Mouse (Mus musculus): ENCODE measurements around the gene Card19. TPM values are rescaled to one million over a fixed set of nuclear protein-coding genes. Genes with fewer than 3 reads are reported as not detected.
A peak's percentile ranks its signal among the peaks of the same experiment; 100 is the strongest.

Gene Card19
- polyA plus RNA-seq, 1 experiment from 2014 or later, result 13.2 TPM

- Histone ChIP-seq H3K27me3 (no peaks in the 10 kb centered on the region), H3K36me3 (peaks cover 18% of the 10 kb centered on the region), H3K27ac (no peak overlapping the region), H3K4me2 (no peak overlapping the region), H3K9me3 (replicated peaks) (no peaks in the 10 kb centered on the region), H3K4me1 (replicated peaks) (peaks cover 42% of the 10 kb centered on the region), H3K4me3 (replicated peaks) (no peak overlapping the region), H3K9ac (no peak overlapping the region)
- ATAC-seq (ENCODE audit: low read depth), result no peak
- no peak for DNase-seq
- WGBS (ENCODE audit: insufficient replicate concordance), result 87% methylated on average over 13 of the region's 13 CpGs
These were observed 21.0 kb downstream of the Card19 start for GRCm38 (mm10) chr13:49194811-49195210.

- WGBS (ENCODE audit: insufficient replicate concordance), result 82% methylated on average over 17 of the region's 17 CpGs
- ATAC-seq (ENCODE audit: low read depth) (no peak), DNase-seq (no peak)
- Histone ChIP-seq H3K27me3 (no peaks in the 10 kb centered on the region), H3K36me3 (peaks cover 18% of the 10 kb centered on the region), H3K4me2 (no peak overlapping the region), H3K27ac (no peak overlapping the region), H3K9ac (no peak overlapping the region), H3K4me1 (replicated peaks) (peaks cover 53% of the 10 kb centered on the region), H3K4me3 (replicated peaks) (no peak overlapping the region), H3K9me3 (replicated peaks) (no peaks in the 10 kb centered on the region)
These were observed 22.2 kb downstream of the Card19 start for GRCm38 (mm10) chr13:49193650-49194049.

DNA sequence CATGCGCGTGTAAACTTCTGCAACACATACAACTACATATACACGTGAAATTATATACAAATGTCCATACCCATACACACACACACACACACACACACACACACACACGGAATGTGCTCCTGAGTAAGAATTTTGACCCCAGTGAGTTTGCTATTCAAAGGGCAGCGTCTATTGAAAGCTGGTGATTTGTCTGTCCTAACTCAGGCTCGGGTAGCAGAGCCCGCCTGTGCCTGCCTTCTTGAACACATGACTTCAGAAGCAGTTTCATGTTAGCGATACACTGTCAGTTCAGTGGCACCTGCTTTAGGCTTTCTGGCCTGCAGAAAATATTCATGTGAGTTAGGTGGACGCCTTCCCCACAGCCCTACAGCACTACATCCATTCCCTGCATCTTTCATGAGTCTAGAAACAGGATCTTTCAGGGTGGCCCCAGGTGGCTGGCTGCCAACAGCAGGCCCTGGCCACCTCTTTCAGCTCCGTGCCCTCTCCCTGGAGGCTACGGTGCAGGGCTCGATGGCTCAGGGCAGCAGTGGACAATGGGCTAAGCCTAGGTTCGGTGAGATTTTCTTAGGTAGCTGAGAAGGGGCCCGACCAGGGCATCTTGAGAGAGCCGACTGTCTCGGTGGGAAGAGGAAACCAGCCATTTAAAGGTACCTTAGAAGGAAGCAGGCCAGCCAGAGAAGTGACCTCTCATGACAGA is 23.5 kb downstream of the Card19 start:
- H3K9ac ChIP-seq, result no peak overlapping the region
- no peak overlapping the region for H3K4me2 ChIP-seq
- no peaks in the 10 kb centered on the region for H3K9me3 ChIP-seq (replicated peaks)
- peaks cover 65% of the 10 kb centered on the region for H3K4me1 ChIP-seq (replicated peaks)
- whole genome bisulfite sequencing (ENCODE audit: insufficient replicate concordance), result 61% methylated on average over 16 of the region's 16 CpGs
- no peak for ATAC-seq (ENCODE audit: low read depth)
- H3K27ac ChIP-seq, result no peak overlapping the region
- no peak for DNase-seq
- peaks cover 18% of the 10 kb centered on the region for H3K36me3 ChIP-seq
- no peaks in the 10 kb centered on the region for H3K27me3 ChIP-seq
- H3K4me3 ChIP-seq (replicated peaks), result no peak overlapping the region

- peak overlapping the region; percentile 62; the same call in 1 of the 2 replicates for H3K27ac ChIP-seq
- peaks cover 71% of the 10 kb centered on the region for H3K4me1 ChIP-seq (replicated peaks)
These were observed 24.2 kb downstream of the Card19 start for GRCm38 (mm10) chr13:49191673-49192035.

DNA sequence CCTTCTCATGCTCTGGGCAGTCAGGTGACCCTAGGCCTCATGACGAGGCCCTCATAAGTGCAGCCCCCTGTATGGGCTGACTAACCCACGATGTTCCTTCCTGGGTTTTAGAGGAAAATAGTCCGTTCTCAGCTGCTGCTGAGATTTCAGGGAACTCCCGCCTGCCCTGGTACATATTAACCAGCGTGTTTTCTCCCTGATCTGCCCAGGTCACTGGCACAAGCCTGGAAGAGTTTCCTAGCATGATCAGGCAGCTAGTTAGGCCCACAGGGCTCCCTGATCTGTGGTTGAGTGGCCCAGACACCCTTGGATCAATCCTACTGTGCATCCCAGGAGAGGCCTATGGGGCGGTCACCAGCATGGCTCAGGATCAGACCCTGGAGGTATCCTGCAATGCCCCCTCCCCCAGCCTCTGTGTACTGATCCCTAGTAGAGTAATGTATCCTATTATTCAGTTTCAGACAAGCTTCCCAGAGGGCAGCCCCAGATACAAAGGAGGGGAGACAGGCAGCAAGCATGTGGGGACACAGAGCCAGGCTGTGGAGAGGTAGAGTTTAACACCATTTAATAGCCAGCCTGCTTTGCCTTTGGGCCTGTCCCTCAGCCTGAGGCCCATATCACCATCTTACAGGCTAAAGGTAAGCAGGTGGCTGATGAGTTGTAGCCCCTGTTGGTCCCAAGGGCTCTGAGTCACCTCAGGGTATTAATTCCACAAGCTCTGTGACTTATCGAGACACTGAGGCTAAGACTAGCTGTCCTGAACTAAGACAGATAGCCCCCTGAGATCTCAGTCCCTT is 24.8 kb downstream of the Card19 start:
- no peak for DNase-seq
- Histone ChIP-seq H3K27ac (peak overlapping the region; percentile 62), H3K4me3 (replicated peaks) (no peak overlapping the region), H3K4me1 (replicated peaks) (peaks cover 73% of the 10 kb centered on the region), H3K27me3 (no peaks in the 10 kb centered on the region), H3K4me2 (peak overlapping the region; percentile 100), H3K9ac (no peak overlapping the region; the same call in 1 of the 2 replicates), H3K36me3 (peaks cover 18% of the 10 kb centered on the region), H3K9me3 (replicated peaks) (no peaks in the 10 kb centered on the region)
- no peak for ATAC-seq (ENCODE audit: low read depth)
- WGBS (ENCODE audit: insufficient replicate concordance), result 44% methylated on average over 7 of the region's 7 CpGs

More at GRCm38 (mm10) chr13:49191673-49192035, 24.2 kb downstream of the Card19 start:
- no peak for ATAC-seq (ENCODE audit: low read depth)
- 37% methylated on average over 5 of the region's 5 CpGs for WGBS (ENCODE audit: insufficient replicate concordance)
- Histone ChIP-seq H3K4me3 (replicated peaks) (no peak overlapping the region), H3K9me3 (replicated peaks) (no peaks in the 10 kb centered on the region), H3K36me3 (peaks cover 18% of the 10 kb centered on the region), H3K9ac (no peak overlapping the region), H3K4me2 (peak overlapping the region; percentile 100), H3K27me3 (no peaks in the 10 kb centered on the region)
- no peak for DNase-seq

DNA sequence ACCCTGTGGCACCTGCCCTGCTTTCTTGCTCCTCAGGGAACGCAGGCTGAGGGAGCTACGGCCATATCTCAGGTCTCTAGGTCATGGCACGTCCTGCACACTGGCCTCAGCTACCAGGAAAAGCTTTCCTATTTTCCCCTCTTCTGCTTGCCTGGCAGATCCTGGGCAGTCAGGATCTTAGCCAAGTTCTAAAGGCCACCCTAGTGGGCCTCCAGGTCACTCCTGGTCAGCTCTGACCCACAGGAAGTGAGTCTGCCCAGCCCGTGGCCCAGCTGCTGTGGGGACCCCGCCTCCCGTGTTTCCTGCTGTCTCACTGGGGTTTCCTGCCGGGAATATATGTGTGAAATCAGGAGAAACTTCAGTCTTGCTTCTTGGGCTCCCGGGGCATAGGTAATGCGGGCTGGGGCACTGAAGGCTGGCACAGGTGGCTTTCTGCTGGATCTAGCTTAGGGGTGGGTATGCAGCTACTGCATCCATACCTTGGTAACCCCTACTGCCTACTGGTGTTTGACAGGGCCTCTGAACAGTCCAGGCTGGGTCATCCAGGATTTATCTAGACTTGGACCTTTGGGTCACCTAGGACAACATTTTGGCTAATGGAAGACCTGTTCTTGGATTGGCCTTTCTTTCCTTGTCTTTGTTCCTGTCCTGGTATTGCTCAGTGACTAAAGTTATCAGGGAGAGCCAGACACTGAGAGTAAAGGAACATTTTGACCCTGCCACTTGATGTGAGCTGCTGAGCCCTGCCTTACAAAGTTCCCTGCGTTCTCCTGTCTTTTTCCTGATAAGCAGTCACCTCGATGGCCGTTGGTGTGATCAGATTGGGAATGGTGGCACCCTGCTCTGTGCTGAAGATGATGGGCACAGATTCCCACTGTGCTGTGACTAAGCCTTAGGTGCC is 25.6 kb downstream of the Card19 start:
- Histone ChIP-seq H3K4me3 (replicated peaks) (no peak overlapping the region), H3K4me2 (peak overlapping the region; percentile 100), H3K27ac (peak overlapping the region; percentile 62), H3K36me3 (peaks cover 9% of the 10 kb centered on the region), H3K4me1 (replicated peaks) (peaks cover 66% of the 10 kb centered on the region), H3K27me3 (no peaks in the 10 kb centered on the region), H3K9ac (no peak overlapping the region; the same call in 1 of the 2 replicates), H3K9me3 (replicated peaks) (no peaks in the 10 kb centered on the region)
- DNase-seq (no peak), ATAC-seq (ENCODE audit: low read depth) (no peak)
- 29% methylated on average over 12 of the region's 12 CpGs for WGBS (ENCODE audit: insufficient replicate concordance)

DNA sequence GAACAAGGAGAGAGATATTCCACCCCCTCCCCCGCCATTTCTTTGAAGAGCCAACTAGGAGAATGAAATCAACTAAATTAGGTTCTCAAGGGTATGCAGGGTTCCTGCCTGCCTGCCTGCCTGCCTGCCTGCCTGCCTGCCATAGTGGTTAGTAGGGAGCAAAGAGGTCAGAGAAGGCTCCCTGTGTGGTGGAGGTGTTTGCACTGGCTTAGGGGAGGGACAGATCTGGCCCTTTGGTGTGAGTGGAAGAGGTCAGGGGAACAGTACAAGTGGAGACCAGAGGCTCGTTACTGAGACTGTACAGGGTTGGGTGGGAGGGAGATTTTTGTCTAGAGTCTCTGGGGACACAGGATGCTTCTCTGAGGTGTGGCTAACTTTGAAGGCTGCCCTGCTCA is 26.9 kb downstream of the Card19 start:
- no peaks in the 10 kb centered on the region for H3K9me3 ChIP-seq (replicated peaks)
- H3K9ac ChIP-seq, result 0 out of 2 replicates have a peak overlapping the region, but pooled peaks have one; percentile 82
- 42% methylated on average over 2 of the region's 2 CpGs for WGBS (ENCODE audit: insufficient replicate concordance)
- peak overlapping the region; percentile 80; the same call in 1 of the 2 replicates for H3K4me3 ChIP-seq (replicated peaks)
- H3K36me3 ChIP-seq, result no peaks in the 10 kb centered on the region; the same call in 1 of the 2 replicates
- ATAC-seq (ENCODE audit: low read depth) (no peak), DNase-seq (no peak)
- peaks cover 64% of the 10 kb centered on the region for H3K4me1 ChIP-seq (replicated peaks)
- H3K4me2 ChIP-seq, result peak overlapping the region; percentile 100
- H3K27me3 ChIP-seq, result no peaks in the 10 kb centered on the region
- H3K27ac ChIP-seq, result peak overlapping the region; percentile 55

DNA sequence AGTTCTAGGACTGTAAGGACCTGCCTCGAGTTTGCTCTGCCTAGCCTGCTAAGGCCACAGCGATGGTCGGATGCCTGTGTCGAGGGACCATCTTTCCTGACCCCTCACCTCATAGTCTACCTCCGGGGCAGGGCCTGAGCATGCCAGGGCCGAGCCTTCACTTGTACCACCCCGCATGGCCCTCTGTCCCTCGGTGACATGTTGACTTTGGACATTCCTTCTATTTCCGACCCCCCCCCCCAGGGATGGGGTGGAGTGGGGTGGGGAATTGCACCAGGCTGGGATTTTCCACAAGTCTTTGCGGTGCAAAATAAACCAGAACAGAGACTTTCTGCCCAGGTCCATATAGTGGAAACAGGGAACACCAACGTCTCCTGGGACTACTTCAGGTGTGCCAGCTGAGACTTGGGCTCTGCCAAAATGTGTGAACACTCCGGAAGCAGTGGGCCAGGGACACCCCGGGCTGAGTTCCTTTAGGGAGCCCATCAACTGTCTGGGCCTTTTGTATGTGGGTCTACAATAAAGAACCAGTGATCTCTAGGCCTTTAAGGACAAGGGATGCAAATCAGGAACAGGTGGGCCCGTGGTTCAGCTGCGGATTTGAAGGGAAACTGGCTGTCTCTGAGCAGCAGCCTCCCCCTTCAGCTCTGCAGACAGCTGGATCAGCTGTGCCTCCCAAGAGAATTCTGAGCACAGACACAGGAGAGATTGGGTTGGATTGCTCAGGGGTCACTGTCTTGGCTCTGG is 27.4 kb downstream of the Card19 start:
- Histone ChIP-seq H3K9me3 (replicated peaks) (no peaks in the 10 kb centered on the region), H3K27me3 (no peaks in the 10 kb centered on the region), H3K36me3 (no peaks in the 10 kb centered on the region), H3K4me1 (replicated peaks) (peaks cover 60% of the 10 kb centered on the region), H3K4me2 (peak overlapping the region; percentile 100), H3K4me3 (replicated peaks) (peak overlapping the region; percentile 80), H3K27ac (peak overlapping the region; percentile 55; the same call in 1 of the 2 replicates), H3K9ac (peak overlapping the region; percentile 82)
- WGBS (ENCODE audit: insufficient replicate concordance), result 18% methylated on average over 15 of the region's 15 CpGs
- no peak for DNase-seq
- ATAC-seq (ENCODE audit: low read depth), result no peak

DNA sequence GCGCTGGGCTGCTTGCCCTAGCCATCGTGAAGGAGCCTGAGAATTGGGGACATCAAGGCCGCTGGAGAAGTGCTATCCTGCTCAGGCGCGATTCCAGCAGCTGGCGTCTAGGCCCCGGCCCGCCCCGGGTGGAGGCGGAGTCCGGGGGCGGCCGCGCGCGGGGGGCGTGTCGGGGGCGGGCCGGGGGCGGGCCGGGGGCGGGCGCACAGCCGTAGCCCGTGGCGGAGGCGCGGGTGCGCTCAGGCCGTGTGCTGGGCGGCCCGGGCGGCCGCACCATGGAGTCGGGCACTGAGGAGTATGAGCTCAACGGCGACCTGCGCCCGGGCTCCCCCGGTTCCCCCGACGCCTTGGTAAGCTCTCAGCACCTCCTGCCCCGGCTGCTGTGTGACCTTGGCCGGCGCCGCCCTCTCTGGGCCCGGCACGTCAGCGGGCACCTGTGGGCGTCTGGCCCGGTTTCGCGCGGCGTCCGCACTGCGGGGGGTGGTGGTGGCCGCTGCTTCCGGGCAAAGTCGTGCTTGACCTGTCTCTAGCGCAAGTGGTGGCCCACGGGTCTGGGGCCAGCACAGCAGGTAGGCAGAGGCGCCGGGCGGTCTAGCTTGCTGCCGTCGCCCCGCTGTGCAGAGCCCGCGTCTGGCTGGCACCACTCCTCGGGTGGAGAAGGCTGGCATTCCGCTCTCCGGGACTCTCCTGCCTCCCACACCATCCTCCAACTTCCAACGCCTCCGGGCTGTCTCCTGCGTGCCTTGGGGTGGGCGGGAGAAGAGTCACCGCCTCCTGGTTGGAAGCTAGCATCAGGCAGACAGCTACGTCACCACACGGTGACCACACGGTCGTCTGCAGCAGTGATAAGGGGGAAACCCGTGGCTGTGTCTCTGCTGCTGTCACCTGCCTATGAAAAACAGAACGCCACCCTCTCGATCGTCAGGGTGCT is 28.3 kb downstream of the Card19 start, which contains the start of gene Ninj1:
TSS of gene Ninj1 (plus strand) at position 198 of the 931 bp plus-strand sequence.
- Histone ChIP-seq H3K9ac (peak within 1 kb of the TSS; percentile 82), H3K9me3 (replicated peaks) (no peaks in the 10 kb centered on the region), H3K27ac (peak within 1 kb of the TSS; percentile 80), H3K4me3 (replicated peaks) (peak within 1 kb of the TSS; percentile 80), H3K36me3 (no peaks in the 10 kb centered on the region), H3K4me2 (peak within 1 kb of the TSS; percentile 100), H3K27me3 (no peaks in the 10 kb centered on the region), H3K4me1 (replicated peaks) (peaks cover 60% of the 10 kb centered on the region)
- peak; percentile 80 for DNase-seq
- peak; percentile 85 for ATAC-seq (ENCODE audit: low read depth)
- WGBS (ENCODE audit: insufficient replicate concordance), result under 1% methylated on average over 79 of the region's 87 CpGs

Data from liver, embryonic 13.5 days (tissue).